Mouse (Mus musculus) heart, postnatal 0 days (tissue): Measurements from ENCODE around the gene Lmo1. TPM values are rescaled to one million over a fixed set of nuclear protein-coding genes. Genes with fewer than 3 reads are reported as not detected.
A peak's percentile ranks its signal among the peaks of the same experiment; 100 is the strongest.

Source experiments
- ATAC-seq: fragments of 200-750 bp; cut with Nextera tagmentation; 2 replicates; pipeline ENCODE4 v1.8.0; 2017; ENCODE audit warnings: low read depth, moderate number of reproducible peaks, moderate library complexity; ENCODE audit not compliant: insufficient read depth
- DNase-seq: peaks from one replicate; pipeline ENCODE4 v3.0.0-alpha.2; 2016; ENCODE audit warnings: low spot score
- H3K27ac ChIP-seq: fragments of 300-500 bp; sonication (generic); 2 replicates; pipeline ENCODE4 v1.5.1; 2014; ENCODE audit warnings: low read depth, mild to moderate bottlenecking
- H3K27me3 ChIP-seq: fragments of 300-500 bp; sonication (generic); 2 replicates; pipeline ENCODE4 v1.6.1; 2014; ENCODE audit warnings: low read length, mixed read lengths; ENCODE audit not compliant: control insufficient read depth, insufficient read depth
- H3K36me3 ChIP-seq: fragments of 300-500 bp; sonication (generic); replicated peaks from 2 replicates; pipeline ENCODE4 v1.6.1; 2014; ENCODE audit warnings: low read length, mixed read lengths; ENCODE audit not compliant: control insufficient read depth, insufficient read depth
- H3K4me1 ChIP-seq: fragments of 300-500 bp; sonication (generic); 2 replicates; pipeline ENCODE4 v1.6.1; 2014; ENCODE audit warnings: antibody characterized with exemption; ENCODE audit not compliant: control insufficient read depth, insufficient read depth
- H3K4me2 ChIP-seq: fragments of 300-500 bp; sonication (generic); 2 replicates; pipeline ENCODE4 v1.6.1; 2014; ENCODE audit warnings: low read depth, mild to moderate bottlenecking, low read length, moderate library complexity
- H3K4me3 ChIP-seq: fragments of 300-500 bp; sonication (generic); 2 replicates; pipeline ENCODE4 v1.5.1; 2014; ENCODE audit warnings: low read depth, low read length
- H3K9ac ChIP-seq: fragments of 300-500 bp; sonication (generic); replicated peaks from 2 replicates; pipeline ENCODE4 v1.6.1; 2014; ENCODE audit warnings: low read depth, low read length, mixed read lengths
- H3K9me3 ChIP-seq: fragments of 300-500 bp; sonication (generic); replicated peaks from 2 replicates; pipeline ENCODE4 v1.6.1; 2016; ENCODE audit warnings: low read length; ENCODE audit not compliant: control insufficient read depth
- CTCF ChIP-seq: IDR thresholded peaks from 2 replicates; pipeline ENCODE4 v1.5.1; 2016; ENCODE audit warnings: antibody characterized with exemption, control low read depth, low read depth
- EP300 ChIP-seq: IDR thresholded peaks from 2 replicates; pipeline ENCODE4 v1.6.1; 2016; ENCODE audit warnings: antibody characterized with exemption, low read depth
- WGBS: fragments of 180-500 bp; shearing (Covaris S2); extraction: QIAGEN DNeasy Blood & Tissue Kit; methylation state at CpG from one replicate; pipeline ENCODE4 v1.1.7; 2014; 5-methylcytosine and 5-hydroxymethylcytosine counted together
- polyA plus RNA-seq: library from polyadenylated mRNA; unstranded; fragments of >200 nt; fragmentation: Nextera tagmentation; extraction: Ambion mirVana; gene quantifications from 2 replicates; pipeline ENCODE4 v1.2.1, GENCODE M21; 2015
- total RNA-seq: library from RNA; depleted of rRNA; stranded (reverse); fragments of >200 nt; gene quantifications from 2 replicates; pipeline ENCODE4 v1.2.3, GENCODE M21; 2014; ENCODE audit warnings: low replicate concordance

Lmo1 gene
- total and polyA plus RNA-seq, 2 experiments from 2014 or later = 1.9 to 6.3 TPM

- peaks cover 96% of the 10 kb centered on the region for H3K27me3 ChIP-seq
- 53% methylated on average over 3 of the region's 3 CpGs for WGBS
- no peaks in the 10 kb centered on the region for H3K36me3 ChIP-seq
- ATAC-seq (no peak), DNase-seq (no peak)
- no peak overlapping the region for H3K27ac ChIP-seq
- H3K4me1 ChIP-seq = peaks cover 22% of the 10 kb centered on the region
- H3K9me3 ChIP-seq = no peaks in the 10 kb centered on the region
- no peak overlapping the region for H3K4me3 ChIP-seq
- TF ChIP-seq CTCF = no peak
- TF ChIP-seq EP300 = no peak
- no peak overlapping the region for H3K9ac ChIP-seq
- H3K4me2 ChIP-seq = no peak overlapping the region
Observed at GRCm38 (mm10) chr7:109171874-109172273, 3.1 kb downstream of the Lmo1 start.

GRCm38 (mm10) chr7:109170441-109170820, 4.6 kb downstream of the Lmo1 start:
- Histone ChIP-seq H3K4me1 (peaks cover 21% of the 10 kb centered on the region), H3K9ac (no peak overlapping the region), H3K9me3 (no peaks in the 10 kb centered on the region), H3K4me2 (peak overlapping the region; percentile 93), H3K36me3 (no peaks in the 10 kb centered on the region), H3K27me3 (peaks cover 87% of the 10 kb centered on the region), H3K4me3 (peak overlapping the region; percentile 46), H3K27ac (no peak overlapping the region)
- DNase-seq (peak; percentile 45), ATAC-seq (peak; percentile 52; the same call in 1 of the 2 replicates)
- TF ChIP-seq EP300 (no peak), CTCF (peak; percentile 78)
- 1% methylated on average over 17 of the region's 17 CpGs for WGBS

- TF ChIP-seq CTCF (no peak), EP300 (no peak)
- Histone ChIP-seq H3K9ac (no peak overlapping the region), H3K4me1 (peaks cover 17% of the 10 kb centered on the region), H3K4me2 (peak overlapping the region; percentile 93), H3K27ac (no peak overlapping the region), H3K36me3 (no peaks in the 10 kb centered on the region), H3K4me3 (peak overlapping the region; percentile 46), H3K27me3 (peaks cover 80% of the 10 kb centered on the region), H3K9me3 (no peaks in the 10 kb centered on the region)
- 1% methylated on average over 67 of the region's 72 CpGs for WGBS
- ATAC-seq = no peak
- DNase-seq = no peak
Observed at GRCm38 (mm10) chr7:109169505-109170440, 5.2 kb downstream of the Lmo1 start.

- DNase-seq = no peak
- no peak overlapping the region for H3K27ac ChIP-seq
- no peaks in the 10 kb centered on the region for H3K36me3 ChIP-seq
- H3K27me3 ChIP-seq = peaks cover 74% of the 10 kb centered on the region
- H3K9me3 ChIP-seq = no peaks in the 10 kb centered on the region
- H3K4me3 ChIP-seq = no peak overlapping the region
- no peak for TF ChIP-seq CTCF
- TF ChIP-seq EP300 = no peak
- H3K9ac ChIP-seq = no peak overlapping the region
- H3K4me1 ChIP-seq = peaks cover 11% of the 10 kb centered on the region; the same call in 1 of the 2 replicates
- H3K4me2 ChIP-seq = no peak overlapping the region
- no peak for ATAC-seq
- WGBS = 79% methylated on average over 7 of the region's 7 CpGs
Observed at GRCm38 (mm10) chr7:109168716-109169115, 6.3 kb downstream of the Lmo1 start.

GRCm38 (mm10) chr7:109165931-109166585, 8.9 kb downstream of the Lmo1 start:
- Histone ChIP-seq H3K4me1 (peaks cover 11% of the 10 kb centered on the region; the same call in 1 of the 2 replicates), H3K9ac (no peak overlapping the region), H3K4me2 (no peak overlapping the region), H3K27me3 (peaks cover 48% of the 10 kb centered on the region), H3K4me3 (no peak overlapping the region), H3K9me3 (no peaks in the 10 kb centered on the region), H3K36me3 (no peaks in the 10 kb centered on the region), H3K27ac (no peak overlapping the region)
- DNase-seq (no peak), ATAC-seq (no peak)
- 79% methylated on average over 17 of the region's 17 CpGs for WGBS
- TF ChIP-seq CTCF (no peak), EP300 (no peak)
